Mouse (Mus musculus): ENCODE measurements around the gene Tbc1d10c.

DNA sequence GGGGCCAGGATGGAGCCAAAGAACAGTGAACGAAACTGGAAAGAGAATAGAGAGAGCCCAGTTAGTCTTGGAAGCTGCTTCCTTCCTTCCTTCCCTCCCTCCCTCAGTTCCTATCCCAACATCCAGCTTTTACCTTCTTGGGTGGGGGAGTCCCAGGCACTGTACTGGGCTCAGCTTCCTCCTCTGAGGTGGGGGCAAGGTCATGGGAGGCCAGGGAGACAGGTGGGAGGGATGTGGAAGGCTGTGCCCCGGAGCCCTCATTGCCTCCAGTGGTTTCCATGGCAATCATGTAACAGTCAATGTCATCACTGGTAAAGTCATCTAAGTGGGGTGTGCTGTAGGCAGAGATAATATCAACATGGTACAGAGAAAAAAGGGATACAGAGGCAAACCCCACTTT is 5.0 kb upstream of the Tbc1d10c start:
- TF ChIP-seq CTCF (IDR thresholded peaks at IDR 0.05; ENCODE audit: low read depth, low read length) (no peak), GATA1 (IDR thresholded peaks at IDR 0.05; ENCODE audit: borderline replicate concordance, low read length) (no peak), POLR2AphosphoS5 (IDR thresholded peaks at IDR 0.05; ENCODE audit: insufficient replicate concordance, low read depth, low read length) (no peak), TAL1 (conservative IDR thresholded peaks at IDR 0.05; ENCODE audit: low read depth, low read length) (no peak), GATA2 (IDR thresholded peaks at IDR 0.05; ENCODE audit: borderline replicate concordance, low read depth, low read length) (no peak)

All from G1E (cell line).